Mouse (Mus musculus) midbrain, embryonic 16.5 days (tissue): Measurements from ENCODE around the gene Zdhhc17. TPM values are rescaled to one million over a fixed set of nuclear protein-coding genes. Genes with fewer than 3 reads are reported as not detected.

Experiments used
- ATAC-seq: fragments of 200-750 bp; cut with Nextera tagmentation; 2 replicates; pipeline ENCODE4 v1.8.0; 2017; ENCODE audit warnings: moderate TSS enrichment
- H3K27ac ChIP-seq: fragments of 300-500 bp; sonication (generic); 2 replicates; pipeline ENCODE4 v1.5.1; 2014; ENCODE audit warnings: mild to moderate bottlenecking, low read length, mixed read lengths
- H3K27me3 ChIP-seq: fragments of 300-500 bp; sonication (generic); 2 replicates; pipeline ENCODE4 v1.6.1; 2014; ENCODE audit warnings: low read depth, low read length, mixed read lengths; ENCODE audit not compliant: control insufficient read depth, insufficient read depth
- H3K36me3 ChIP-seq: fragments of 300-500 bp; sonication (generic); 2 replicates; pipeline ENCODE4 v1.6.1; 2014; ENCODE audit warnings: mild to moderate bottlenecking, low read length, moderate library complexity, mixed read lengths; ENCODE audit not compliant: control insufficient read depth, insufficient read depth
- H3K4me1 ChIP-seq: fragments of 300-500 bp; sonication (generic); 2 replicates; pipeline ENCODE4 v1.6.1; 2014; ENCODE audit warnings: mild to moderate bottlenecking, low read length, mixed read lengths; ENCODE audit not compliant: control insufficient read depth, insufficient read depth
- H3K4me2 ChIP-seq: fragments of 300-500 bp; sonication (generic); 2 replicates; pipeline ENCODE4 v1.6.1; 2014; ENCODE audit warnings: mild to moderate bottlenecking, low read length, mixed read lengths
- H3K4me3 ChIP-seq: fragments of 300-500 bp; sonication (generic); 2 replicates; pipeline ENCODE4 v1.5.1; 2014; ENCODE audit warnings: low read depth, mild to moderate bottlenecking, low read length, moderate library complexity, mixed read lengths
- H3K9ac ChIP-seq: fragments of 300-500 bp; sonication (generic); 2 replicates; pipeline ENCODE4 v1.6.1; 2014; ENCODE audit warnings: low read depth, low read length, mixed read lengths
- H3K9me3 ChIP-seq: fragments of 300-500 bp; sonication (generic); replicated peaks from 2 replicates; pipeline ENCODE4 v1.6.1; 2014; ENCODE audit warnings: mild to moderate bottlenecking, low read length, mixed read lengths; ENCODE audit not compliant: control insufficient read depth, poor library complexity, severe bottlenecking
- WGBS: fragments of 180-500 bp; shearing (Covaris S2); extraction: QIAGEN DNeasy Blood & Tissue Kit; methylation state at CpG from one replicate; pipeline ENCODE4 v1.1.7; 2014; 5-methylcytosine and 5-hydroxymethylcytosine counted together
- polyA plus RNA-seq: library from polyadenylated mRNA; unstranded; fragments of >200 nt; fragmentation: Nextera tagmentation; extraction: Ambion mirVana; gene quantifications from 2 replicates; pipeline ENCODE4 v1.2.1, GENCODE M21; 2015

The Zdhhc17 gene
- polyA plus RNA-seq, 1 experiment from 2014 or later: 63.9 TPM

- Histone ChIP-seq H3K4me1 (no peaks in the 10 kb centered on the region), H3K27me3 (no peaks in the 10 kb centered on the region), H3K9me3 (no peaks in the 10 kb centered on the region), H3K4me2 (no peak overlapping the region), H3K36me3 (peaks cover 6% of the 10 kb centered on the region; the same call in 1 of the 2 replicates), H3K4me3 (no peak overlapping the region), H3K27ac (no peak overlapping the region), H3K9ac (no peak overlapping the region)
- ATAC-seq: peak; percentile 64; the same call in 1 of the 2 replicates
- 75% methylated on average over 9 of the region's 9 CpGs for WGBS
These were observed 56.9 kb downstream of the Zdhhc17 start for GRCm38 (mm10) chr10:110952937-110953451.

- H3K36me3 ChIP-seq: peaks cover 5% of the 10 kb centered on the region; the same call in 1 of the 2 replicates
- 90% methylated on average over 8 of the region's 8 CpGs for WGBS
- ATAC-seq: no peak
These were observed 57.7 kb downstream of the Zdhhc17 start for GRCm38 (mm10) chr10:110952271-110952670.

GRCm38 (mm10) chr10:110951748-110952147 lies 58.2 kb downstream of the Zdhhc17 start:
- no peaks in the 10 kb centered on the region for H3K4me1 ChIP-seq
- H3K36me3 ChIP-seq: peaks cover 5% of the 10 kb centered on the region; the same call in 1 of the 2 replicates
- H3K27me3 ChIP-seq: no peaks in the 10 kb centered on the region
- no peak overlapping the region for H3K4me2 ChIP-seq
- no peak overlapping the region for H3K27ac ChIP-seq
- H3K9me3 ChIP-seq: no peaks in the 10 kb centered on the region
- no peak overlapping the region for H3K9ac ChIP-seq
- no peak for ATAC-seq
- 80% methylated on average over 4 of the region's 4 CpGs for WGBS
- no peak overlapping the region for H3K4me3 ChIP-seq

More at GRCm38 (mm10) chr10:110952271-110952670, 57.7 kb downstream of the Zdhhc17 start:
- H3K4me2 ChIP-seq: no peak overlapping the region
- H3K27me3 ChIP-seq: no peaks in the 10 kb centered on the region
- H3K4me3 ChIP-seq: no peak overlapping the region
- H3K4me1 ChIP-seq: no peaks in the 10 kb centered on the region
- no peaks in the 10 kb centered on the region for H3K9me3 ChIP-seq
- no peak overlapping the region for H3K27ac ChIP-seq
- no peak overlapping the region for H3K9ac ChIP-seq

GRCm38 (mm10) chr10:110951112-110951511 lies 58.8 kb downstream of the Zdhhc17 start:
- Histone ChIP-seq H3K27ac (no peak overlapping the region), H3K4me1 (no peaks in the 10 kb centered on the region), H3K27me3 (no peaks in the 10 kb centered on the region), H3K4me3 (no peak overlapping the region), H3K4me2 (no peak overlapping the region), H3K9me3 (no peaks in the 10 kb centered on the region), H3K36me3 (peaks cover 4% of the 10 kb centered on the region; the same call in 1 of the 2 replicates), H3K9ac (no peak overlapping the region)
- ATAC-seq: no peak
- 94% methylated on average over 1 of the region's 1 CpGs for WGBS

GRCm38 (mm10) chr10:110947574-110947973 lies 62.4 kb downstream of the Zdhhc17 start:
- Histone ChIP-seq H3K27ac (no peak overlapping the region), H3K9me3 (no peaks in the 10 kb centered on the region), H3K27me3 (no peaks in the 10 kb centered on the region), H3K4me3 (no peak overlapping the region), H3K9ac (no peak overlapping the region), H3K4me2 (no peak overlapping the region), H3K36me3 (0 out of 2 replicates have a peak, but pooled peaks cover 2% of the 10 kb centered on the region), H3K4me1 (no peaks in the 10 kb centered on the region)
- no peak for ATAC-seq
- WGBS: 82% methylated on average over 4 of the region's 4 CpGs

GRCm38 (mm10) chr10:110945966-110946365 lies 64.0 kb downstream of the Zdhhc17 start:
- Histone ChIP-seq H3K4me3 (no peak overlapping the region), H3K36me3 (0 out of 2 replicates have a peak, but pooled peaks cover 4% of the 10 kb centered on the region), H3K27ac (no peak overlapping the region), H3K9me3 (no peaks in the 10 kb centered on the region), H3K9ac (no peak overlapping the region), H3K4me2 (no peak overlapping the region), H3K4me1 (no peaks in the 10 kb centered on the region), H3K27me3 (no peaks in the 10 kb centered on the region)
- 90% methylated on average over 12 of the region's 12 CpGs for WGBS
- ATAC-seq: no peak

- 0 out of 2 replicates have a peak, but pooled peaks cover 4% of the 10 kb centered on the region for H3K36me3 ChIP-seq
- WGBS: 94% methylated on average over 11 of the region's 11 CpGs
These were observed 65.8 kb downstream of the Zdhhc17 start for GRCm38 (mm10) chr10:110944175-110944574.

GRCm38 (mm10) chr10:110942806-110943205 lies 67.1 kb downstream of the Zdhhc17 start:
- Histone ChIP-seq H3K4me1 (no peaks in the 10 kb centered on the region), H3K9ac (no peak overlapping the region), H3K4me3 (no peak overlapping the region), H3K36me3 (0 out of 2 replicates have a peak, but pooled peaks cover 4% of the 10 kb centered on the region), H3K27me3 (no peaks in the 10 kb centered on the region), H3K4me2 (no peak overlapping the region), H3K27ac (no peak overlapping the region), H3K9me3 (no peaks in the 10 kb centered on the region)
- ATAC-seq: no peak
- WGBS: 85% methylated on average over 9 of the region's 9 CpGs

More at GRCm38 (mm10) chr10:110944175-110944574, 65.8 kb downstream of the Zdhhc17 start:
- H3K9ac ChIP-seq: no peak overlapping the region
- H3K9me3 ChIP-seq: no peaks in the 10 kb centered on the region
- no peak overlapping the region for H3K4me2 ChIP-seq
- no peak overlapping the region for H3K4me3 ChIP-seq
- H3K4me1 ChIP-seq: no peaks in the 10 kb centered on the region
- H3K27me3 ChIP-seq: no peaks in the 10 kb centered on the region
- ATAC-seq: no peak
- H3K27ac ChIP-seq: no peak overlapping the region

GRCm38 (mm10) chr10:110941968-110942367 lies 68.0 kb downstream of the Zdhhc17 start:
- Histone ChIP-seq H3K9ac (no peak overlapping the region), H3K36me3 (0 out of 2 replicates have a peak, but pooled peaks cover 4% of the 10 kb centered on the region), H3K27ac (no peak overlapping the region), H3K9me3 (no peaks in the 10 kb centered on the region), H3K4me1 (no peaks in the 10 kb centered on the region), H3K27me3 (no peaks in the 10 kb centered on the region), H3K4me2 (no peak overlapping the region), H3K4me3 (no peak overlapping the region)
- ATAC-seq: no peak
- 96% methylated on average over 11 of the region's 11 CpGs for whole genome bisulfite sequencing
